Mouse (Mus musculus) c-Kit-negative CD71-positive TER-119-positive erythroid progenitor cells, embryonic 14.5 days (primary cell): ENCODE measurements at regions not wholly inside any gene's neighbourhood (a gene's known extent, or its start where the extent isn't known, plus 50 kb on each side); places are given as distances from the start of the nearest gene placed in this dataset.

Source experiments
- DNase-seq: peaks from one replicate; pipeline ENCODE4 v3.0.0-alpha.2; 2013; ENCODE audit warnings: low read depth, low spot score

- DNase-seq, result no peak
Observed at GRCm38 (mm10) chr13:34462808-34463511, 118.0 kb upstream of the Slc22a23 start.

DNA sequence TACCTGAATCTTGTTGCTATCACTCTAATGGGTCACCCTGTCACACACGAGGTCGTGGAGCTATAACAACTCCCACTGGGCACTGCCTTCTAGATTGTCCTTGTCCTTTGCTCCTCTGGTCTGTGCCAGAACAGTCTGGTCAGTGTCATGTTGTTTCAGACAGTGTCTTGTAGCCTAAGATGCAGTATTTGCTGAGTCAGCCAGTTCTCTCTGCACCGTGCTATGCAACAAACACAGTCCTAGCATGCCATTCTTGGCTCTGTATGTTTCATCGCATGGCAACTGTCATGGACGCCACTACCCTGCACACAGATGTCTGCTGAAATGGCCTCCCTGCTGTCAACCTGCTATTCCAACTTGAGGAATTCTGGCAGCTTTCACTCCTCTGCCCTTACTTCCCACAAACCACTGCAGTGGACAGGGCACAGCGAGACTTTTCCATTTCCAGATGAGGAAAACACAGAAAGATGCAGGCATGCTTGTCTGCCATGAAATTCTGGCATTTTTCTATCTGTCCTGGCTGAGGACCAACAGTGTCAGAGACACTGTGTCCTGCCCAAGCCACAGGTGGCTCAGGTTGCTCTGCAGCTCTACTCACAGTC, 117.3 kb upstream of the Slc22a23 start:
- DNase-seq, result no peak

DNA sequence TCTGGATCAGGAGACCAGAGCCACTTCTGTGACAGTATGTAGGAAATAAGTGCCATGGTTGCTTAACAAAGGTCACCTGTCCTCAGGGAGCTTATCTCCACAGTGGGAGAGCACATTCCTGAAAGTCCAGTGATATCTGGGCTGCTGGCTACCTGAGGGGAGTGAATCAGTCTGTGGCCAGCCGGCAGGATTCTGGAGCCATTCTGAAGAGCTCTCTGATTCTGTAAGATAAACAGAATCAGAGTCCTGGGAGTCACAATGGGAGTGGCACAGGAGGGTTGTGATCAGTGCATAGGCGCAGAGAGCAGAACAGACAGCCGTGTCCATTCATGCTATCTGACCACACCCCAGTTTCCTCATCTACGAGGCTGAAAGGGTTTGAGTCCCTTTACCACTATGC, 116.0 kb upstream of the Slc22a23 start:
- DNase-seq, result no peak

- no peak for DNase-seq
Observed at GRCm38 (mm10) chr13:34456051-34456450, 111.1 kb upstream of the Slc22a23 start.

DNA sequence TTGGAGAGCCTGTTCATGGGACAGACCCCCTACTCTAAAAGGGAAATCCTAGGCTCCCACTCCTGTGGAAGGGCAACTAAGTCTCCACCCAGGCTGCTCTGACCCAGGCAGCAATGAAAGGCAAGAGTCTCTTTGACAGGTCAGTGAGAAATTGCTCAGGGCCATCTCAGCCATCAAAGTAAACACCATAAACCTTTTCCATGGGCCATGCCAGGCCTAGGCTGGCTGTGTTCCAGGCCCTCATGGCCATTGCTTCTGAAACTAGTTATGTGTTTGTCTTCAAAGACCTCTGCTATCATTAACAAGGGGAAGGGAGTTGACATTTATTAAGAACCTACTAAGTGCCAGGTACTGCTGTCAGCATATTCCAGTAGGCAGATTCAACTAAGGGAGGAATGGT, 101.8 kb upstream of the Slc22a23 start:
- no peak for DNase-seq

DNA sequence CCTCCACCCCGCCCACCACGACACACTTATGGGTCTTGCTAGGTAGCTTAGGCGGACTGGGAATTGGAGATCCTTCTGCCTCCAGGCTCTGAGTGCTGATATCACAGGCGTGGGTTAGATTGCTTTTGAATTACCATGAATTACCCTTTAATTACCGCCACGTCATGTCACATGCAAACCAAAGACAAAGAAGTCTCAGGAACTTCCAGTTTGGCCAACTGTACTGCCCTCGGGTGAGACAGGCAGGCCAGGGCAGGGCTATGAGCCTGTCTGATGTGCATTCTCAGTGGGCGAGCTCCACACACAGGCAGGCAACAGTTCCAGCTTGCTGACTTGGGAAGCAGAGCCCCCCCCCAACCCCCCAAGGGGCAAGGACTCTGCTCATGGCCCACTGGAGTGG, 101.3 kb upstream of the Slc22a23 start:
- DNase-seq, result no peak

GRCm38 (mm10) chr13:34441347-34441746, 96.4 kb upstream of the Slc22a23 start:
- no peak for DNase-seq

DNA sequence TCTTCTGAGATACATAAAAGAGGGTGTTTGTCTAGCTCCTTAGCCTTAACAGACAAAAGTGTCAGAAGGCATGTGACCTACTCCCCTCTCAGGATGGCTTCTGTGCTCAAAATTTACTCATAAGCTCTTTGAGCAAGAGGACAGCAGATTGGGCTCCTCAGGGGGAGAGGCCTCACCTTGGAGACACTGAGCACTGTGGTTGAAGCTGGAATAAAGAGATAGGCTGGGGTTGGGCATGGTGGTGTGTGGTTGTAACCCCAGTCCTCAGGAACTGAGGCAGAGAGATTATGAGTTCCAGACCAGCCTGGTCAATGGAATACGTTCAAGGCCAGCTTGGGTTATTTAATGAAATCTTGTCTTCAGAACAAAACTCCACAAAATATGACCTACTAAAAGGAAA, 82.5 kb upstream of the Slc22a23 start:
- DNase-seq, result no peak

DNA sequence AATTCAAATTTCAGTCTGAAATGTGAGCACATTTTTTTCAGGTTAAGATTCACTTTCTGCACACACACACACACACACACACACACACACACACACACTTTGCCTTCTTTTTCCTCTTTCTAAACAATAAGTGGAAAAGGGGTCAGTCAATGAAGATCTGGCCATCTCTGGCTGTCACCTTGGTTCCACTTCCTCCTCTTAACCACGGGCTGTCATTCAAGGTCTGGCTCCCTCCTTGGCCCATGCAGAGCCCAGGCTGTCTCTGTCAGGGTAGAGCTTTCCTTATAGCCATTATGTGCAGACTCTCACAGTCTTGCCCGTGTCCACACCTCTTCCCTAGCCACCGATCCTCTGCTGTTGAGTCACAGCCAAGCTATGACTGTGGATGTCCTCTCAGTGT, 79.9 kb upstream of the Slc22a23 start:
- no peak for DNase-seq

- no peak for DNase-seq
Observed at GRCm38 (mm10) chr13:34421644-34422043, 76.7 kb upstream of the Slc22a23 start.

DNA sequence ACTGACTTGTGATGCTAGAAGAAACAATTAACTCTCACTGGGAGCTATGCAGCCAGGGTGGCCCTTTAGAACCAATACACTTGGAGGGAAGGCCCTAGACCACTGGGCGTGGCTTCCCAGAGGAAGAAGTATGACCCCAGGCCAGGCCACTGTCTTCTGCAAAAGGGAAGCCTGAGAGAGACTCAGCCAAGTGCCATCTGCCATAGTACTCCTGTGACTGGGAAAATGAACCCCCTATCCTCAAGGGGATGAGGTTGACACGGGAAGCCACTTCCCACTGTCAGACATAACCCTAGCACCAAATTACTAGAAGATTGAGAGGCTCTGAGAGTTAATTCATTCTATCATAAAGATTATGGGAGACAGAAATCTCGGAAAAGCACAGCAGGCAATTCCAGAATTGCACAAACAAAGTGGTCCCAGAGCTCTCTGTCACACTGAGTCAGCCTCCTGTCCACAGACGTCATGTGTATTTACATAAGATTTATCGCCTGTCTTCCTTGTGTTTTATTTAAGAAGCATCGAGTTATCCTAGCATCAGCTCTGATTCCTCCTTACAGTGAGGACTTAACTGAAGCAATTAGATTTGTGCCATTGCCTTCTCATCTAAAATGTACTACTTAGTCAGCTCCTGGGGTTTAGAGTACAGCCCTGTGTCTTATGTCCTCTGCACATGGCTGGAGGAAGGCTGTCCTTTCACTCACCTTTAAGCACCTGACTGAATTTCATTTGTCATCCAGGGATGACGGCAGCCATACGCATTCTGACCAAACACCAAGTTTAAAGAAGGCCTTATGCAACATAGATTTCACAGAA, 75.6 kb upstream of the Slc22a23 start:
- no peak for DNase-seq

- DNase-seq, result no peak
Observed at GRCm38 (mm10) chr13:34419061-34419460, 74.1 kb upstream of the Slc22a23 start.

DNA sequence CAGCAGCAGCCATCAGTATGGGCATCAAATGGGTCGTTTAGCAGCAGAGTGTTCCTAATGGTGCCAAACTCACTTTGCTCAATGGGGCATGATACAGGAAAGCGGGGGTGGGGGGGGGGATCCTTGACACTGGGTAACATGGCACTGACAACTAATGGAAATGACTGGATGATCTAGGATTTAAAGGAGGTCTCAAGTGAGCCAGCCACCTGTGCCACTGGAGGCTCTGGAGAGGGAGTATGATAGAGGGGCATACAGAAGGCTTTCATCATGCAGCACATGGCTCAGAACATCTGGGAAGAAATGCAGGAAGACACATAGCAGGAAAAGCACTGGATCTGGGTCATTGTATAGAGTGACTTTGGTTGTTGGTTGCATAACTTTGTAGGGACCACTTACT, 71.6 kb upstream of the Slc22a23 start:
- no peak for DNase-seq

DNA sequence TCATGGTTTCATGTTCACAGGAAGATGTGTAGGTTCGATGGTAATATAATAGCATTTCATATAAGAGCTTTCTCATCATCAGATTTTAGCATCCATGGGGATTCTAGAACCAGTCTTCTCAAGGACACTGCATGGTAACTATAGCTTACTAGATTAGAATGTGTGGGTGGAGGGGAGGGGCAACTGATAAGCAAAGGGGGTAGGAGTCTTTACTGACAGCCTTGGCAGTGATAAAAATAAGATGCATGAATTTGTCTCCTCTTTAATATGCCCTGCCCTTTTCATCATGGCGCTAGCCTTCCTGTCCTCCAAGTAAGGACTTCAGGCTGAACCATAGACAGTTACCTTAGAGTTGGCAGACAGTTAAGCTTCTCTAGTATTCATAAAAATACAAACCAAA, 69.6 kb upstream of the Slc22a23 start:
- DNase-seq, result no peak

GRCm38 (mm10) chr13:34408669-34409055, 63.7 kb upstream of the Slc22a23 start:
- no peak for DNase-seq

DNA sequence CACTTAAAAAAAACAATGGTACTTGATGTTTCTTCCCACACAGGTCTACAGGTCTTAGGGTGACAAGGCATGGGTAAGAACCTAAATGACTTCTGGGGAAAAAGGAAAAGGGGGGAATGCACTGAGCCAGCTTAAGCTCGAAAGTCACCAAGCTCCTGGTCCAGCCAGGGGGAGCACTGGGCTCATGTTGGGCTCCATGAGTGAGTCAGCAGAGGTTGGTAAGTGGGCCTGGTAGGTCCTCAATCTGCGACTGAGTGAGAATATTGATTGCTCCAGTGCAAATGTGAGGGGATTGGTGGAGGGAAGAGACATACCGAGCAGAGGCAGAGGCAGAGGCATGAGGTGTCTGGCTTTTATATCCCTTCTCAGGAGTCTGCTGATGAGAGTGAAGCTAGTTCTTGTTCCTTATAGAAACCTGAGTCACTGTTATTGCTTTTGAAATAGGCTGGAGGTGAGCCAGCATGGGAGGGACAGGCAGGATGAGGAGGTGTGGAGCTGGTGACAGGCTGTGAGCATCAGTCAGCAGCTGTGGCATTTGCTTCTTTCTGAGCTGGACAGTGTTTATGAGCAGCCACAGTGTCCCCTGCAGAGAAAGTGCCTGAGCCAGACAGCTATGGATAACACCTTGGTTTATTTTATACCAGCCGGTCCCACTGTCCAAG, 63.2 kb upstream of the Slc22a23 start:
- no peak for DNase-seq

- no peak for DNase-seq
Observed at GRCm38 (mm10) chr13:34406291-34406690, 61.3 kb upstream of the Slc22a23 start.

DNA sequence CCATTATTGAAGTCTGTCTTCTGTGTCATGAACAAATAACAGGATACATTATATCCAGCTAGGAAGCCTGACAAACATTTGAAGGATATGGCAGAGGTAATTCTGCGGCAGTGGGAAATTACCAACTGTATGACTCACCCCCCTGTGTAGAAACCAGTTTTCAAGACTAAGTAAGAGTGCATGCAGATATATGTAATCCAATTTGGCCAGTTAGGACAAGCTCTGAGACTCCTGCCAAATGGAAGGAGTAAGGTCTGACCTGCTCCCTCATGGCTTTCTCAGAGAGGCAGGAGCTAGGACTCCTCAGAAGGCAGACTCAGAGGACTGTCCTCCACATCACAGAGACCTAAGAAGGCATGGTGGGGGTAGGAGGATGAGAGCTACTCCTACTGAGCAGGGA, 57.6 kb upstream of the Slc22a23 start:
- no peak for DNase-seq

- no peak for DNase-seq
Observed at GRCm38 (mm10) chr13:34401031-34401430, 56.0 kb upstream of the Slc22a23 start.

GRCm38 (mm10) chr13:34398847-34399246, 53.9 kb upstream of the Slc22a23 start:
- DNase-seq, result peak; percentile 48

DNA sequence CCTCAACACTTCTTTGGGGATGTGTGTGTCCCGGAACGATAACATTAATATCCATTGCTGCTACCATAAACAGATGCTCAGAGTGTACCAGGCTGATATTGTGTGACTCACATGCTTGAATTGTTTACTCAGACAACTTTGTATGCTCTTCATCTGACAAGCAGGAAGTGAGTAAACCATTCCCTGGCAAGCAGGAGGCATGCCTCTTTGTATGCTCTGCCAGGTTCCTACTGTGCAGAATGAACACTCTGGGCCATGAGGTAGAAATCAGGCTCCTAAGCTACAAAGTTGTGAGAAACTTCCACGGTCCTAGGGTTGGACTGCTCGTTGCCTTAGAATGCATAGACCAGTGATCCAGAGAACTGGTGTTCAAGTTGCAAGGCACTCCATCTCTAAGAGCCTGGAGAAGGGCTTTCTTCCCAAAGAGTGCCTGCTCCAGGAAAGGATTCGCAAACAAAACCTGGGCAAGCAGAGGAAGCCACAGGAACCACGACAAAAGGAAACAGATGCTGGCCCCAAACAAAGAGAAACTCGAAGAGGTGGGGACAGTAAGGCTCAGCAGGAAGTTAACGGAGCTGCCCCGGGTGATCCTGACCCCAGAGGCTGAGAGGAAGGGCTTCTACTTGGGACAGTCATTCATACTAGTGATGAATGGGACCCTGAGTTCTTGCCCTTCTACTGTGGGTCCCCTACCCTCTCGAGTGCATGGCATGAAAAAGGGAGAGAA, 53.2 kb upstream of the Slc22a23 start:
- DNase-seq, result no peak

- DNase-seq, result no peak
Observed at GRCm38 (mm10) chr13:34395504-34395903, 50.5 kb upstream of the Slc22a23 start.
